Mouse (Mus musculus) brain, embryonic 14.5 days (tissue): ENCODE measurements around the gene Sept11.

Source experiments
- CTCF ChIP-seq: fragments of 200-500 bp; IDR thresholded peaks from 2 replicates; pipeline ENCODE4 v1.5.1; 2012; ENCODE audit warnings: inconsistent platforms, mild to moderate bottlenecking, moderate library complexity, borderline replicate concordance; ENCODE audit not compliant: insufficient read depth, insufficient read length; ENCODE audit errors: extremely low read depth
- POLR2A ChIP-seq: fragments of 200-500 bp; IDR thresholded peaks from 2 replicates; pipeline ENCODE4 v1.6.1; 2012; ENCODE audit warnings: mild to moderate bottlenecking, inconsistent platforms, borderline replicate concordance; ENCODE audit not compliant: poor library complexity, insufficient read depth, insufficient read length, severe bottlenecking; ENCODE audit errors: extremely low read depth

GRCm38 (mm10) chr5:93085015-93085598, 8.1 kb upstream of the Sept11 start:
- TF ChIP-seq CTCF (no peak), POLR2A (no peak)
